Mouse (Mus musculus) gastrocnemius, postnatal 4 days (tissue): Measurements from ENCODE around the gene Ahnak2. TPM values are rescaled to one million over a fixed set of nuclear protein-coding genes. Genes with fewer than 3 reads are reported as not detected.
A peak's percentile ranks its signal among the peaks of the same experiment; 100 is the strongest.
"Not testable (repeated sequence)": the region's sequence is repeated elsewhere in the genome, so short reads cannot be mapped to it uniquely, and the experiment has no call there.

ENCODE experiments used
- DNase-seq, 2 experiments: peaks; one replicate each; pipeline ENCODE4 v3.0.0; 2021 to 2022; ENCODE audit warnings: low spot score in 2 of 2, mixed read lengths in 2 of 2
- total RNA-seq, 2 experiments: library from RNA; stranded (reverse); gene quantifications; 2 replicates each; pipeline ENCODE4 v1.2.3; 2021

Gene Ahnak2
- total RNA-seq, 2 experiments from 2014 or later: 26.7 to 32.1 TPM

DNA sequence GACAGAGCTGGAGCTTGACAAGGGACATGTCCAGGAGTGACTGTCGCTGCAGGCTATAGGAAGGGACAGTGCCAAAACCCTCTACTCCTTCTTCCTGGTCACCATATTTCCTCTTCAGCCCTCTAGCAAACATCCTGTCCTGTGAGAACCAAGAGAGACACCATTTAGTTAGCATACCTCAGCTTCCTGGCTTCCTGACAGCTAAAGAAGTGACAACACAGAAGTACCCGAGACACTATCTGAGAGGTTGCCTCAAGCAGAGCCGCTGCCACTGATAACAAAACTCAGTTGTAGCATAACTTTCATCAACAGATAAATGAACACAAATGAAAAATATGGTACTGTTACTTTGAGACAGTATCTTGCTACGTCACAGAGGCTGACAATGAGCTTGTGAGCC is 19.5 kb upstream of the Ahnak2 start:
- DNase-seq: no peak

DNA sequence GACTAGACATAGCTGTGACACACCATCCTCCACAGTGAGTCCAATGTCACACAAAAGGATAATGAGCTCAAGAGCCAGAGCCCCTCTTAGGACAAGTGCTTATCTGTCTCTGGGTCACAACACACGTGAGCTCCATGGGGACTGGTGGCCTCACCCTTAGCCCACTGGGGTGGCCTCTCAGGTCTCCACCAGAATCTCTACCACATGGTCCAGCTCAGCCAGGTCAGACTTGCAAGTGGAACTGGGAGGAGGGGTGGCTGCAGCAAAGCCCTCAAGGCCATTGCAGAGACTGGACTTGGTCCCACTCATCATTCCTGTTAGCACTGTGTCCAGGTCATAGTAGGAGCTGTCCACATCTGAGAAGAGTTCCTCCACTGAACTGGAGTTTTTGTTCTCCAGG is 18.8 kb upstream of the Ahnak2 start:
- DNase-seq: no peak

DNA sequence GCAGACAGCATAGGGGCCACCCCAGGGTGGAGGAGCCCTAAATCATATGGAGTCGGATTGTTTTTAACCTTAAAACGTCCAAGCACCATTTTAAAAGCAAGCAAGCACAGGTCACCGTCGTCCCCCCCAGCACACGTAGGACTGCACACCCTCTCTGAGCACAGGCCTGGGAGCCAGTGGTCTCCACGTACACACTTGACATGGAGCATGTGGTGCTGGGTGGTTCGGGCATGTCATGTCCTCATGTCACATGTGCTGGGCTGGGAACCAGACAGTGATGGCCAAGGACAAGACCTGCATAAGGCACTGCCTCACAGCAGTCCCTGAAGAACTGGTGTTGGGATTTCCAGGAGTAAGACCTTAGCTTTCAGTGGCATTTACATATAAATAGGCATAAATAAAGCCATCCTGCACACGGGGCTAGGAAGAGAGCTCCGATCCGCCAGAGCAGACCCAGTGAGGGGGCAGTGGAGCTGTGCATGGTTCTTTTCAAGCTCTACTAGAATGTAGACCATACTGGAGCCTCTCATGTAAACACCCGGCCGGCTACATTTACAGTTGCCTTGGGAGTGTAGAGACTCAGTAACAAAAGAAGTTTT is 18.0 kb upstream of the Ahnak2 start:
- no peak for DNase-seq

DNA sequence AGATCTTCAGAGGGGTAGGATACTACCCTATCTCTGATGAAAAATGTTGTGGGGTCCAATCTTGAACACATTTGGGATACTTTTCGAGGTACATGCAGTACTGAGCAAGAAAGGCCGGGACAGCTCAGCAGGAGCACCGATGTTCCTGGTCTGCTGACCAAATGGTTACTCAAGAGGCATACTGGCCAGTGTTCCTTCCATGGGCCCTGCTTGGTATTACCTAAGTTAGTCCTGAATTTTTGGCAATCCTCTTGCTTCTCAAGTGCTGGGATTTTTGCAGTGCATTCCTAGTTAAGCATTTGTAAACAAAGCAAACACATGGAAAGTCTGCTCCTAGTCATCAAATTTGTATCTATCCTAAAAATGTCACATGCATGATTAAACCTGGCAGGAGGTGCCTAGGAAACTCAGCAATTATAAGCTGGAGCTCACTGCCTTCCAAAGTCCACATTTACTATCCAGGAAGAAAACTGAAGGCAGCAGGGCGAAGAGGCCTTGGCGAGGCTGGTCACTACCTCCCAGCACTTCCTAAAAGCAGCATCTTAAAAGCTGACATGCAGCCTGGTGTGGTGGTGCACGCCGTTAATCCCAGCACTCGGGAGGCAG is 16.7 kb upstream of the Ahnak2 start:
- no peak for DNase-seq

DNA sequence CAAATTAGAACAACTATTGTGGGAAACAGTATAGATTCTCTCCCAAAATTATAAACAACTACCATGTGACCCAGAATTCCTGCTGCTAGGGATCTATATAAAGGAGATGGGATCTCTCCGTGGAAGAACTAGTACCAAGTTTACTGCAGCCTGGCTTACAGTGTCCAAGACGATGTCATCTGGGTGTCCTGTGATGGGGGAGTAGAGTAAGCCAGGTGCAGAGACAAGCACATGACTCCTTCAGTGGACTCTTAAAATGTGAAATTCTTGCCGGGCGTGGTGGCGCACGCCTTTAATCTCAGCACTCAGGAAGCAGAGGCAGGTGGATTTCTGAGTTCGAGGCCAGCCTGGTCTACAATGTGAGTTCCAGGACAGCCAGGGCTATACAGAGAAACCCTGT is 14.4 kb upstream of the Ahnak2 start:
- not testable (repeated sequence) for DNase-seq

DNA sequence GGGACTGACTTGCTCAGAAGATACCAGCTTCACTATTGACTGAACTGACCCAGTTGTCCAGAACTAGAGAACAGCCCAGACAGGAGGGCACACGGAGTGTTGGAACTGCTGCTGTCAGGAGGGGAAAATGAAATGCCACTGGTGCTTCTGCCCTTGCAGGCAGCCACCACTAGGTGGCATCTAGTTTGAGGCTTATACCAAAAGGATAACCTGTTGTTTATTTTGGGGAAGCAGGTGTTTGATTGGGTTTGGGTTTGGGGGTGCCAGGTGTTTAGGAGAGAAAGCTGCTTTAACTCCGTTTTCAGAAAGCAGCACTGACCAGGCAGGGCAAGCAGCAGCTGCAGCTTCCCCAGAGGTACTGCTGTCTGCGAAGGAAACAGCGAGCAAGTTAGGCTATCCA is 13.8 kb upstream of the Ahnak2 start:
- DNase-seq: no peak

DNA sequence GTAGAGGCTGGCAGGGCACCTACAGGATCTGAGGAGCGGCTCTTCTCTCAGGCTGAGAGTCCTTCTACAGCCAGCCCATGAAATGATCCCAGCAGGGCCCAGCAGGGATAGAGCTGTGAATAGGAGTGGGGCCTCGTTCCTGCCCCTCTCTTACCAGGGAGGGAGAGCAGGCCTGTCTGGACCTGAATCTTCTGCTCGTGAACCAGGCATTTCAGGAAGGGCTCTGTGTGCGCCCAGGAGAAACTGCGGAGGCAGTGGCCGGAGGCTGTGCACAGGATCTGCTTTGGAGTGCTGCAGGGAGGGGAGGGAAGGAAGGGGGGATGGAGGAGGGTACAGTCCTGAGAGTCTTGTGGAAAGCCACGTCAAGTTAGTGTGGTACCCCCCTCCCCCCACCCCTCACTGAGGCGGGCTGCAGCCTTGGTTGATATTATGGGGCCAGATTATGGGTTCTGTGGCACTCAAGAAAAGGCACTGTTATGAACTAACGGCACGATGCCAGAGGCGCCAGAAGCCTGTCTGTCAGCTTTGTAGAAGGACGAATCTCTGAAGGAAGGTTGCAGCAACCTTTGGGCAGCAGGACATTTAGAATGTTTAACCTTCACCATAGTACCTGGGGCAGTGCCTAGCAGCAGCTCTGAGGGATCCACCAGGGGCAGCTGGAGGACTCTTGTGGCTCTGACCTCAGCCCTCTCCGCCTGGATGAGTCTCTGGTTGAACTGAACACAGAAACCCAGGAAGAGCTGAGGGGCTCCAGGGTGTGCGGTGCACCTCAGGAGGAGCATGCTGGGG is 12.4 kb upstream of the Ahnak2 start:
- no peak for DNase-seq

DNA sequence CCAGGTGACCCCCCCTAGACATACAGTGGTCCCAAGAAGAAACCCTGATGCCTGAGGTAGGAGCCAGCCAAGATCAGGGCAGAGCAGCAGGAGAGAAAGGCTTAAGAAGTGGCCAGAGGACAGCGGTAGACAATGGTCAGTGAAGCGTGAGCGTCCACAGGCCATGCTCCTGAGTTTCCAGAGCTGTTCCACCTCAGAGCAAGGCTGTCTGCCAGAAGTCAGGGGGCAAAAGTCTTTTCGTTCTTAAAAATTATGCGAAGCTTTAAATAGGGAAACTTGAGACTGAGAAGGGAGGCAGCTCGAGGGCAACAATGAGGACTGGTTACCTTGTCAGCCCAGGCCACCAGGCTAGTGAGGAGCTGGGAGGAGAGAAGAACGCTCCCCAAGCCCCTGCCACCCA is 10.9 kb upstream of the Ahnak2 start:
- DNase-seq: no peak

DNA sequence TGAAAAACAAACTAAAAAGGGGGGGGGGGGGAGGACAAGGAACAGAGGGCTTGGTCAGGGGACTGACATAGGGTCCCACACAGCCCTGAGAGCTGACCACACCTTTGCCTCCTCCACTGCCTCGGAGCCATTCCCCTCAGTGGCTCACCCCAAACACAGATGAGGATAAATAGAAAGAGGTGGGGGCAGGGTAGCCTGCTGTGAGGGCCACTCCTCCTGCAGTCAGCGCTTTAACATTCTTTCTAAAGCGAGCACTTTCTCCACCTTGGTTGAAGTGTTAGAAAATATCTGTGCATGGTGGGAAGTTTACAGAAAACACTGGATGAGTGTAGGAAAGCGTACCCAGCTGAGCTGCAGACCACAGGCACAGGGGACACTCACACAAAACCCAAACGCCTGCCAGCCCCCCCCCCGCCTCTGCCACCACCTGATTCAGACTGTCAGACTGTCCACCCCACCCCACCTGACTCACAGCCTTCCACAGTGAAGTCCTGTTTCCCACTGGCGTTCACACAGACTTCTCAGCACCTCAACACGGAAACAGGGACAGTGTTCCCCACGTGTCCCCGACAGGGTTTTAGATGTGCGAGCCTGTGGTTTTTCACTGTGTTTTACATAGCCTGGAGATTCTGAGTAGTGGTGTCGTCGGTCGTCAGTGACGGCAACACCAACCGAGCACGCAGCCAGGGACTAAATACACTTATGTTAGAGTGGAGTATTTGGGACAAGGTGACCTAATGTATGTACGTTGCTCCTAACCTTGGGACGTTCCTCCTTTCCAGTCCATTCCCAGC is 7.8 kb upstream of the Ahnak2 start:
- DNase-seq: no peak

DNA sequence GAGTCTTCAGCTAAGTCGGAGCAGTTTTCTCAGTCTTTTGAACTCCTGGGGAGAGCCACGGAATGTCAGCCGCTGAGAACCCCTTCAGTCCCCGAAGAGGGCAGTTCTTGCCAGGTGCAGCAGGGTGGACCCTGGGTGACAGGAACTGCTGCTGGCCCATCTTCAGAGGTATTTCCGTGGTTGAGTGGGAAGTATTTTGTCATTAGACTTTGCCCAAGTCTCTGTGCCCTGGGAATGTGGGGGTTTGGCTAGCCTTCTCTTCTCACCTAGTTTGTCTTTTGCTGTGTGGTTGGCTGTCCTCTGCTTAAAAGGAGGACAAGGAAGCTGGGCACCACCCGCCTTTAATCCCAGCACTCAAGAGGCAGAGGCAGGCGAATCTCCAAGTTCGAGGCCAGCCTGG is 7.2 kb upstream of the Ahnak2 start:
- no peak for DNase-seq

DNA sequence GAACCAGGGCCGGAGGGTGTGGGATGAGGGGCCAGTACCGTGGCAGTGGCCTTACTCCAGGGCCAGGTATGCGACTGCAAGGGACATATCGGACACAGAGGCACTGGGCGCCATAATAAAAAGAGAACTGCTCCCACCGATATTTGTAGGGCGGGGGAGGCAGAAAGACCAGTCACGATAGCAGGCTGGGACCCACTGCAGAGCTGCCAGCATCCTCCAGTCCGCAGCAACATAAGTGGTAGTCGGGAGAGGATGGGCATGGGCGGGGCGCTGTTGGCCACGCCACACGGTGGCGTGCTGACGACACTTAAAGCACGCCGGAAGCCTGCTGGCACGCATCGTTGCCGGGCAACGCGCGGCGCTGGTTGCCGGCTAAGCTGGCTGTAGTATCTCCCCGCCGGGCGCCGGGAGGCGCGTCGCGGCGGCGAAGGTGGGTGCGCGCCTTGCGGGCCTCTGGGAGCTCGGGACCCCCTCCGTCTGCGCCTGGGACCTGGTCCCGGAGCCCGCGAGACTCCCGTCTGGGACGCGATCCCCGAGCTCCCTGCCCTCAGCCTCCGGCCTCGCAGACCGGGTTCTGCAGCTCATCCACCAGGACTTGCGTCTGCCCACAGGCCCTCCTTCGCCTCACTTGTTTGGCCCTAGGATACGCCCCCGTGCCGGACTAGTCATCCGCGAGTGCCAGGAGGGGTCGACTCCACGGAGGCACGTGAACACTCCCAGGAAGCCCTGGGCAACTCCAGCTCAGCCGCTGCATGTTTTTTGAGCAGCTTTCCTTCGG is 6.3 kb upstream of the Ahnak2 start, which contains the start of gene Clba1:
Clba1 (plus strand) TSS at position 351 of the 778 bp plus-strand sequence.
- peak; percentile 79 to 91 for DNase-seq

DNA sequence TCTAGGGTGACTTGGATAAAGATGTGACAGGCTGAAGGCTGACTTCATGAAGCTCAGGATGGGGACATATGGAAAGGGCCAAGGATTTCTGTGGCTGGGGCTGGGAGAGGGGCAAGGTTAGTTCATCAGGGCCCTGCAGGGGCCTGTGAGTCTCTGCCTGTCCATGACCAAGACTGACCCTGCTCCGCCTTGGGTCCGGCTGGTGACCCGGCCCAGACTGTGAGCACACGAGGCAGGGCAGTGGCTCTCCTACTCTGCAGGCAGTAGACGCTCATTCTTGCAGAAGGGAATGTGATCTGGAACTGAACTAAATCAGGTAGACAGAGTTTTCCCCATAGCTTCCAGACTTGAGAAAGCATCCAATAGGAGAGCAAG is 5.7 kb upstream of the Ahnak2 start:
- DNase-seq: no peak

DNA sequence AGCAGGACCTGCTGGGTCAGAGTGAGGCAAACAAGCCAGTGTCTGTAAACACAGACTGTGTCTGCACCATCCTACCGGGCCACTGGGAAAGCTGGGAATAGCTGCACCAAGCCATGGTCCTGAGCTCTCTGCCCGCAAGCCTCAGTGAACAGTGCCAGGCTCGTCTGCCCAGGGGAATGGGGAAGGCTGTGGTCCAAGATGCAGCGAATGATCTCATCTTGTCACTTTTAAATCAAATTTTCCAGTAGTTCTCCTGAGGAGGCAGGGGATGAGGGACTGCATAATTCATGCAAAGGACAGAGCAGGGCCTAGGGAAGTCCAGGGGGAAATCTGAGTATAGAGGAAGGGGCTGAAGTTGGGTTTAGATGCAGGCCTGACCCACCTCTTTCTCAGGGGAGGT is 5.3 kb upstream of the Ahnak2 start:
- no peak for DNase-seq

DNA sequence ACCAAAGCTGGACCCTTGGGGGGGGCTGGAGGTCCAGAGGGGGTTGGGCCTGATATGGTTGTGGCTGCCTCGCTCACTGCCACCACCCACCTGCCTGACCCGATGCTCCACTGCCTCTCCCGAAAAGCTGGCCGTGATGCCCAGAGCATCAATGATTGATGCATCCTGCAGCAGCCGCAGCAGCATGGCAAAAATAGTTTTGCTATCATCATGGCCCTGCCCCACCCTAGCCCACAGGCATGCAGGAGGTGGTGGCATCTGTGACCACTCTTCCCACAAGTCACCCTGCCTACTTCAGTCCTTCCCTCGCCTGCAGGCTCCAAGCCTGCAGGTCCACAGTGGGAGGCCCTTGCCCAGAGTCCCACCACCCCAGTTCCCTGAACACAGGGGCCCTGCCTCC is 3.6 kb upstream of the Ahnak2 start:
- DNase-seq: no peak

DNA sequence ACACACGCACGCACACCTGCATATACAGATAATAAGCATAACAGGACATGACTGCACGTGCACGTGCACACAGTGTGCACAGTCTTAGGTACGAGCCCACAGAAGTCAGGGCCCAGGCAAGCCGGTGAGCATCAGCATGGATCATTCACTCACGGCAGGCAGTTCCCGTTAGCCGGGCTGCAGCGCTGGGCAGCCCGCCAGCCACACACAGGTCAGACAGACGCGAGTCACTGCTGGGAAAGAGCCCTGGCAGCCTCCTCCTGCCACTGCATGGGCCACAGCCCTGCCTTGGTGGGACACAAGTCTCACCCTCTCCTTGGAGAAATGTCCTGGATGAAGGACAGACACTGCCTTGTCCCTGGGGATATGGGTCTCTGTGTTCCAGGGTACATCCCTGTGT is 1.6 kb upstream of the Ahnak2 start:
- no peak for DNase-seq

DNA sequence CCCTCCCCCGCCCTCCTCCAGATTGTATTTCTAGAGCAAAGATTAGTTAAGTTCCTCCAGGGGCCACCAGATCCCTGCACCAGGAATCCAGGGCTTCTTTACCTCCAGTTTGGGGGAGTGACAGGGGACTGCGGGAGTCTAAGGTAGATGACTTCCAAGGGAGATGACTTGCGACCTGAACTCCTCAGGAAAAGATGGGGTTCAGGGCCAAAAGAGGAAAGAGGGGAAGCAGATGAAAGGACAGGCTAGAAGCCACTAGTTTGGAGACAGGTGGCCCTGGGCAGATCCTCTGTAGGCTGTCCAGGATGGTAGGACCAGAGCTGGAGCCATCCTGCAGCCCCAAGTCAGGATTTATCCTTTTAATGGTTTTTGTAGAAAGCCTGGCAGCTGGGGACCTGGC is 460 bp upstream of the Ahnak2 start:
- DNase-seq: no peak

DNA sequence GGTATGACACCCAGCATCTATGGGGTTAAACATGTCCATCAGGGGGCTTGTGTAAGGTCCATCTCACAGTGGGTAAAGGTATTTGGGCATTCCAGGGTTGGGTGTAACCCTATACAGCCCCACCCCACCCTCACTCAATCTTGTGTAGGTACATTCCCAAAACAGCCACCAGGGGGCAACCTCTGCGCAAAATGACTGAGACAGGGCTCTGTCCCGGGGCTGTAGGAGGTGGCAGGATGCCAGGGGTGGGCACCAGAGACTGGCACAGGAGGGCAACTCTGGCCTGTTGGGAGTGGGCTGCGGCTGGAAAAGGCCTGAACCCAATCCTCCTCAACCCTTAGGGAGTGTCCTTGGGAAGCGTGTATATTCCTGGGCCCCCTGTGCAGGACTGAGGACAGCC is 2.0 kb downstream of the Ahnak2 start:
- peak; percentile 60 to 65 for DNase-seq

DNA sequence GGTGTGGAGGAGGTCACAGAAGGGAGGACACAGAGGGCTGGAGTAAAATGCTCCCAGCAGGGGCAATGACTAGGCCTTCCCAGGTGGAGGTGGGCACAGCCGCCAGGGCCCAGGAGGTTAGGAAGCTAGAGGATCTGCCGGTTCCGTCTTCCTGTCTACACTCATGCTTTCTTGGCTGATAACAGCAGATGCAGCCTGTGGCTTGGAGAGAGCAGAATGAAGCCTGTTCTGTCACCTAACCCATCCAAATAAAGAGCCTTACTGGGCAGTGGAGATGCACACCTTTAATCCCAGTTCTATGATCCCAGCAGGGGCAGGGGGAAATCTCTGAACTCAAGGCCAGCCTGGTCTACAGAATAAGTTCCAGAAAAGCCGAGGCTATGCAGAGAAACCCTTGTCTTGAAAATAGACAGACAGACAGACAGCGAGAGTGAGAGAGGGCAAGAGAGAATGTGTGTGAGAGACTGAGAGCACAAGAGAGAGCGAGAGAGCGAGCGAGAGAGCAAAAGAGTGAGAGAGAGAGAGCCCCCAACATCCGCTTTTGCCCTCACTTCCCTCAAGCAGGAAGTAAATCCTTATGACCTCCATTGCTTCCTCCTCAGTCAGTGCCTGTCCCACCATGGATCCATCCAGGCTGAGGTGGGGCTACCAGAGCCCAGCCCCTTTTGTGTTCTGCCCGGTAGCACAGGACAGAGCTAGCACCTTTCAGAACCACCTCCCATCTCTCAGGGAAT is 3.1 kb downstream of the Ahnak2 start:
- no peak for DNase-seq

DNA sequence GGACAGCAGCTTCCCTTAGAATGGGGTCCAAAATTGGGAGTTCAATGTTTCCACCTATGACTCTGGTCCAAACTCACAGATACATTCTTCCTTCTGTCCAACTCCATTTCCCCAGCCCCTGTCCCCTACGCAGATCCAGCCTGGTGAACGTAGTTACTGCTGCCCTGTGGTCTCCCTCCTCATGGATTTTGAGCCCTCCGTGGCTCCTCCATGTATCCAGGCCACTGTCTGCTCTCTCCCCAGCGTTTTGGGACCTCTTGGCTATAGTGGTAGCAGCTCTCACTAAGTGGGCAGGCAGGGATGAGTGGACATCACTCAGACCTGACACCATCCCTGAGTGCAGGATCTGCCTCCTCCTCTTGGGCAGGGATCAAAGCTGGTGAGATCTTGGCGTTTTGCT is 3.7 kb downstream of the Ahnak2 start:
- DNase-seq: no peak

DNA sequence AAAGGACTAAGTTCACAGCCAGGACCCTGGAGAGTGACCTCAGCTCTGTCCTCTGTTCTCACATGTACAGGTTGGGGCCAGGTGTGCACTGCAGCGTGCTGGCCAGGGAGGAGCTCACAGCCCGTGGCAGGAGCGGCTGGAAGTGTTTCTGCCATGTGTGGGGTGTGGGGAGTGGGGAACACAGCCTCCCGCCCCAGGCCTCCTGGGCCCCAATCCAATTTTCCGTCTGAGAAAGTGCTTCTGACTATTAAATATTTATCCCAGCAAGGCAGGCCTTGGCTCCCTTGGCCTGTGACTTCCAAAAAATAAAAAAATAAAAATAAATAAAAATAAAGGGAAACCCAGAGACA is 4.2 kb downstream of the Ahnak2 start:
- DNase-seq: peak in 1 of 2 experiments; percentile 47
